Mouse (Mus musculus) heart, embryonic 10.5 days (tissue): ENCODE data around the gene Olfr728. TPM values are rescaled to one million over a fixed set of nuclear protein-coding genes. Genes with fewer than 3 reads are reported as not detected.

Experiments used
- DNase-seq: peaks from one replicate; pipeline ENCODE4 v3.0.0-alpha.2; 2017; ENCODE audit warnings: low spot score
- H3K27ac ChIP-seq: fragments of 300-500 bp; sonication (generic); 2 replicates; pipeline ENCODE4 v1.5.1; 2016; ENCODE audit warnings: mild to moderate bottlenecking
- H3K27me3 ChIP-seq: fragments of 300-500 bp; sonication (generic); 2 replicates; pipeline ENCODE4 v1.6.1; 2016; ENCODE audit warnings: mild to moderate bottlenecking; ENCODE audit not compliant: poor library complexity, insufficient read depth, severe bottlenecking
- H3K36me3 ChIP-seq: fragments of 300-500 bp; sonication (generic); 2 replicates; pipeline ENCODE4 v1.6.1; 2016; ENCODE audit warnings: mild to moderate bottlenecking, moderate library complexity
- H3K4me1 ChIP-seq: fragments of 300-500 bp; sonication (generic); 2 replicates; pipeline ENCODE4 v1.6.1; 2016; ENCODE audit warnings: mild to moderate bottlenecking
- H3K4me3 ChIP-seq: fragments of 300-500 bp; sonication (generic); 2 replicates; pipeline ENCODE4 v1.5.1; 2016; ENCODE audit warnings: mild to moderate bottlenecking, moderate library complexity
- H3K9me3 ChIP-seq: fragments of 300-500 bp; sonication (generic); 2 replicates; pipeline ENCODE4 v1.6.1; 2016; ENCODE audit warnings: mild to moderate bottlenecking, moderate library complexity
- WGBS: fragments of 180-500 bp; shearing (Covaris S2); methylation state at CpG from one replicate; pipeline ENCODE4 v1.1.7; 2016; 5-methylcytosine and 5-hydroxymethylcytosine counted together
- polyA plus RNA-seq: library from polyadenylated mRNA; unstranded; fragments of >200 nt; fragmentation: Nextera tagmentation; extraction: Ambion mirVana; gene quantifications from 2 replicates; pipeline ENCODE4 v1.2.1, GENCODE M21; 2016

Gene Olfr728
- not detected in 2 replicates for polyA plus RNA-seq

DNA sequence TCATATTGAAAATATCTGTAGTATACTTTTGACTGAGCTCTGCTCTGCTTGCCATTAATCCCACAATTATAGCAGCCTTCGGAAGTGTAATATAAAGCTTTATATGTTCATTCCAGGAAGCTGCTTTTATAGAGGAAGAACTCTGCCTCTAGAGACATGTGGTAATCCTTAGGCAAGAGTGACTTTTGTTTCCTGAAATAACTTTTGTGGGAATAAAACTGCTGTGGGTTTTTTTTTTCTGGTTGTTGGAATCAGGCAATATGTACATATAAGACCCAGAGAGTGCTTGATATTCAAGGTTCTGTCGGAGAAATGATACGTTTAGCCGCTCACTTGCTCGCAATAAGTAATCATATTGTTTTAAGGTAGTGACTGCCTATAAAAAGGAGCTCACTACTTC, at the start of gene Olfr728:
Olfr728 (minus strand) TSS at position 101 of the 400 bp plus-strand sequence.
- Histone ChIP-seq H3K27ac (no peak within 1 kb of the TSS), H3K36me3 (no peaks in the 10 kb centered on the region), H3K27me3 (no peaks in the 10 kb centered on the region), H3K4me3 (no peak within 1 kb of the TSS), H3K4me1 (no peaks in the 10 kb centered on the region), H3K9me3 (no peaks in the 10 kb centered on the region)
- no peak for DNase-seq
- 92% methylated on average over 5 of the region's 5 CpGs for WGBS

DNA sequence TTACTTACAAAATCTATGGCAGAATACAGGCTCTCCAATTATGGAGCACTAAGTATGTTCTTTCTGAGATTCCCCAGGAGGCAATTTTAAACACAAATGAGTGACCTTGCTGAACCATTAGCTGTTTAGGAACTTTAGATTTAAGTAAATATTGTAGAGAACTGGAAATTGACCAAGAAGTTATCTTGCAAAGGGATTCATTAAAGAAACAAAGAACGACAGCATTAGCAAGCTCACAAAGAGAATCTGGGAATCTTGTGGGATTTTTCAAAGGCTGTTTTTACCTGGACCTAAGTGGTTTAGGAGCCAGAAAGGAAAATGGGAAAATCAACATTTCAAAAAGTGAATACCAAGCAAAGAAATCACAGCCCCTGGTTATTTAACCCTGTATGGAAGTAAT, 45.6 kb upstream of the Olfr728 start, which contains the start of gene Olfr730:
Olfr730 (minus strand) TSS at position 101 of the 400 bp plus-strand sequence.
- Histone ChIP-seq H3K4me3 (no peak within 1 kb of the TSS), H3K27me3 (no peaks in the 10 kb centered on the region), H3K27ac (no peak within 1 kb of the TSS), H3K9me3 (no peaks in the 10 kb centered on the region), H3K4me1 (no peaks in the 10 kb centered on the region), H3K36me3 (no peaks in the 10 kb centered on the region)
- 45% methylated on average over 1 of the region's 1 CpGs for WGBS
- DNase-seq: no peak

DNA sequence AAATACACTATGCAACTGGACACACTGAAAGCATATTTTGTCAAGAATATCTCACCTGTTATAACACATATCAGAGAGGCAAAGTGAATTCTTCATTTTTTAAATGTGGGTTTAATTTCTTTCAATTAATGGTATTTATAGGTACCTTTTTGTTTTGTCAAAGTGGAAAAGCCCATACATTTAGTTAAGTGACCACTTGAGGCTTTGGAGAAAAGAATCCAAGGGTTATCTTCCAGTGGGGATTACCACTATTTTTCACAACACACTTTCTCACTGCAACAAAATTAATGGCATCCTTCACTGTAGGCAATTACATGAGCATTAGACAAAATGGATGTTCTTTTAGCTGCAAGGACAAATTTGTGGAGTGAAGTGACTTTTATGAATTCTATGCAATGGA, 10.3 kb upstream of the Olfr728 start, which contains the start of gene Olfr729:
Olfr729 (minus strand) TSS at position 101 of the 400 bp plus-strand sequence.
- Histone ChIP-seq H3K4me3 (no peak within 1 kb of the TSS), H3K27ac (no peak within 1 kb of the TSS), H3K4me1 (no peaks in the 10 kb centered on the region), H3K36me3 (no peaks in the 10 kb centered on the region), H3K27me3 (no peaks in the 10 kb centered on the region), H3K9me3 (no peaks in the 10 kb centered on the region)
- DNase-seq: no peak

DNA sequence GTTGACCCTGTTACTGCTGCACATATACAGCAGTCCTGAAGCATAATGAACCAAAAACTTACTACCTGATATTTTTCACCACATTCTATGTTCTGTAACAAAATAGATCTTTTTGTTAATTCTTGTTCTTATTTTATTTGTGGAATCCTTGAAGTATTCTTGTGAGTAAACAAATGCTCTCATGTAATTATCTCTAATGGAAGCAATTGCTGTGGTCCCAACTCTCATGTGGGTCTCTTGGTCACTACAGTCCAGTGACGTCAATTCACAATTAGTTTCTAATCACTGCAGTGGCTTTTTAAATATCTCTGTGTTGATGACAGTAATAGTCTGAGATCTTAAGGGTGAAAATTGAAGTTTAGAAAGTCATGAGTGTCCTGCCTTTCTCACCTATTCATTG, 19.6 kb downstream of the Olfr728 start, which contains the start of gene Olfr727:
Olfr727 (plus strand) TSS at position 301 of the 400 bp plus-strand sequence.
- no peak within 1 kb of the TSS for H3K4me3 ChIP-seq
- no peaks in the 10 kb centered on the region for H3K9me3 ChIP-seq
- 82% methylated on average over 1 of the region's 1 CpGs for WGBS
- H3K36me3 ChIP-seq: no peaks in the 10 kb centered on the region
- no peak for DNase-seq
- no peak within 1 kb of the TSS for H3K27ac ChIP-seq
- no peaks in the 10 kb centered on the region for H3K27me3 ChIP-seq
- no peaks in the 10 kb centered on the region for H3K4me1 ChIP-seq

DNA sequence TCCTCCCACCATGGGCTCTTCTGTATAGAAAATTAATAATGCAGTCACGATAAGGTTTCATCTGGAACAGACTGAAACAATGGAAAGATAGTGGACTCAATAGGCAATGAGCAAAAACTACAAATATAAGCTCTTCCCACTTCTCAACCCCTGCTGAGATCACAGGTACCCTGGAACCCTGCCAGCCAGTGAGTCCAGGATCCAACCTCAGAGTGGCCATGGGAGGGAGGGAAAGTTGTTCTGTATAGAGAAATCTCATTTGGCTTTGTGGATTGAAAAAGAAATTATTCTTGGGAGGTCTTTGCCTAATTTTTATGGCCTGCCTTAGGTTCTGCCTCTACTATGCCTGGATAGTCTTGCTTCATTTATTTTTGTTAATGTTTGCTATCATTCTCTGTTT, 51.6 kb downstream of the Olfr728 start, which contains the start of gene Olfr726:
Olfr726 (minus strand) TSS at position 101 of the 400 bp plus-strand sequence.
- H3K36me3 ChIP-seq: no peaks in the 10 kb centered on the region
- DNase-seq: no peak
- no peaks in the 10 kb centered on the region for H3K9me3 ChIP-seq
- H3K4me1 ChIP-seq: no peaks in the 10 kb centered on the region
- H3K27ac ChIP-seq: no peak within 1 kb of the TSS
- WGBS: 60% methylated on average over 1 of the region's 1 CpGs
- no peak within 1 kb of the TSS for H3K4me3 ChIP-seq
- no peaks in the 10 kb centered on the region for H3K27me3 ChIP-seq

Other genes starting within 250 kb of the Olfr728 start
- gene Olfr722, start 240.7 kb downstream of the Olfr728 start, polyA plus RNA-seq: not detected in 2 replicates
- gene Olfr723, start 210.9 kb downstream of the Olfr728 start, polyA plus RNA-seq: not detected in 2 replicates
- gene Olfr724, start 179.4 kb downstream of the Olfr728 start, polyA plus RNA-seq: not detected in 2 replicates
- not detected in 2 replicates for gene Olfr725, start 102.3 kb downstream of the Olfr728 start, polyA plus RNA-seq
- gene Olfr726, start 51.7 kb downstream of the Olfr728 start, polyA plus RNA-seq: not detected in 2 replicates
- gene Olfr727, start 19.5 kb downstream of the Olfr728 start, polyA plus RNA-seq: not detected in 2 replicates
- not detected in 2 replicates for gene Olfr729, start 10.2 kb upstream of the Olfr728 start, polyA plus RNA-seq
- not detected in 2 replicates for gene Olfr730, start 45.5 kb upstream of the Olfr728 start, polyA plus RNA-seq
- gene Olfr731, start 99.2 kb upstream of the Olfr728 start, polyA plus RNA-seq: not detected in 2 replicates
- gene Olfr732, start 141.5 kb upstream of the Olfr728 start, polyA plus RNA-seq: not detected in 2 replicates
- not detected in 2 replicates for gene Olfr733, start 158.8 kb upstream of the Olfr728 start, polyA plus RNA-seq
- gene Olfr734, start 184.1 kb upstream of the Olfr728 start, polyA plus RNA-seq: not detected in 2 replicates
- not detected in 2 replicates for gene Olfr735, start 206.2 kb upstream of the Olfr728 start, polyA plus RNA-seq
- gene Tlr11, start 215.2 kb upstream of the Olfr728 start, polyA plus RNA-seq: not detected in 2 replicates
- not detected in 2 replicates for gene Olfr736, start 238.5 kb upstream of the Olfr728 start, polyA plus RNA-seq